Mouse (Mus musculus) hindbrain, embryonic 14.5 days (tissue): Measurements from ENCODE around the gene Zbtb48. TPM values are rescaled to one million over a fixed set of nuclear protein-coding genes. Genes with fewer than 3 reads are reported as not detected.

Experiments
- ATAC-seq: fragments of 200-750 bp; cut with Nextera tagmentation; 2 replicates; pipeline ENCODE4 v1.8.0; 2017; ENCODE audit warnings: moderate number of reproducible peaks, mild to moderate bottlenecking, moderate TSS enrichment, moderate library complexity; ENCODE audit not compliant: low FRiP score
- DNase-seq: peaks from one replicate; pipeline ENCODE4 v3.0.0-alpha.2; 2015; ENCODE audit warnings: low spot score
- H3K27ac ChIP-seq: fragments of 300-500 bp; sonication (generic); 2 replicates; pipeline ENCODE4 v1.5.1; 2014; ENCODE audit warnings: mild to moderate bottlenecking, moderate library complexity
- H3K27me3 ChIP-seq: fragments of 300-500 bp; sonication (generic); 2 replicates; pipeline ENCODE4 v1.6.1; 2014; ENCODE audit warnings: mild to moderate bottlenecking, low read length, mixed read lengths; ENCODE audit not compliant: control insufficient read depth, insufficient read depth
- H3K36me3 ChIP-seq: fragments of 300-500 bp; sonication (generic); replicated peaks from 2 replicates; pipeline ENCODE4 v1.6.1; 2014; ENCODE audit not compliant: control insufficient read depth, insufficient read depth
- H3K4me1 ChIP-seq: fragments of 300-500 bp; sonication (generic); replicated peaks from 2 replicates; pipeline ENCODE4 v1.6.1; 2014; ENCODE audit warnings: antibody characterized with exemption, low read length, mixed read lengths; ENCODE audit not compliant: control insufficient read depth, insufficient read depth
- H3K4me2 ChIP-seq: fragments of 300-500 bp; sonication (generic); replicated peaks from 2 replicates; pipeline ENCODE4 v1.6.1; 2014; ENCODE audit warnings: mild to moderate bottlenecking, moderate library complexity
- H3K4me3 ChIP-seq: fragments of 300-500 bp; sonication (generic); replicated peaks from 2 replicates; pipeline ENCODE4 v1.5.1; 2014; ENCODE audit warnings: mild to moderate bottlenecking, low read length
- H3K9ac ChIP-seq: fragments of 300-500 bp; sonication (generic); 2 replicates; pipeline ENCODE4 v1.6.1; 2014
- H3K9me3 ChIP-seq: fragments of 300-500 bp; sonication (generic); 2 replicates; pipeline ENCODE4 v1.6.1; 2016; ENCODE audit warnings: low read length; ENCODE audit not compliant: control insufficient read depth
- WGBS: fragments of 180-500 bp; shearing (Covaris S2); extraction: QIAGEN DNeasy Blood & Tissue Kit; methylation state at CpG from one replicate; pipeline ENCODE4 v1.1.7; 2014; 5-methylcytosine and 5-hydroxymethylcytosine counted together
- polyA plus RNA-seq: library from polyadenylated mRNA; unstranded; fragments of >200 nt; fragmentation: Nextera tagmentation; extraction: Ambion mirVana; gene quantifications from 2 replicates; pipeline ENCODE4 v1.2.1, GENCODE M21; 2014

Gene Zbtb48
- polyA plus RNA-seq, 1 experiment from 2014 or later: 19.1 TPM

GRCm38 (mm10) chr4:151988342-151989109, 38.9 kb downstream of the Zbtb48 start, which contains the start of gene Thap3:
Gene Thap3, minus strand, starts transcription at chr4:151988997.
- Histone ChIP-seq H3K27ac (peak within 1 kb of the TSS; percentile 83), H3K4me3 (peak within 1 kb of the TSS; percentile 86), H3K9me3 (no peaks in the 10 kb centered on the region), H3K36me3 (peaks cover 45% of the 10 kb centered on the region), H3K4me2 (peak within 1 kb of the TSS; percentile 90), H3K9ac (peak within 1 kb of the TSS; percentile 95), H3K27me3 (no peaks in the 10 kb centered on the region), H3K4me1 (peaks cover 8% of the 10 kb centered on the region; the same call in 1 of the 2 replicates)
- ATAC-seq (peak; percentile 81), DNase-seq (peak; percentile 77)
- WGBS: under 1% methylated on average over 54 of the region's 54 CpGs

GRCm38 (mm10) chr4:151988014-151988341, 39.5 kb downstream of the Zbtb48 start:
- 26% methylated on average over 10 of the region's 10 CpGs for WGBS
- no peak for DNase-seq
- peaks cover 47% of the 10 kb centered on the region for H3K36me3 ChIP-seq
- peaks cover 8% of the 10 kb centered on the region; the same call in 1 of the 2 replicates for H3K4me1 ChIP-seq
- peak overlapping the region; percentile 83 for H3K27ac ChIP-seq
- H3K4me2 ChIP-seq: peak overlapping the region; percentile 90
- no peaks in the 10 kb centered on the region for H3K9me3 ChIP-seq
- no peaks in the 10 kb centered on the region for H3K27me3 ChIP-seq
- H3K9ac ChIP-seq: peak overlapping the region; percentile 95
- H3K4me3 ChIP-seq: peak overlapping the region; percentile 86
- ATAC-seq: no peak

- Histone ChIP-seq H3K36me3 (peaks cover 41% of the 10 kb centered on the region), H3K9ac (no peak overlapping the region), H3K4me2 (no peak overlapping the region), H3K27me3 (no peaks in the 10 kb centered on the region), H3K9me3 (no peaks in the 10 kb centered on the region), H3K27ac (no peak overlapping the region), H3K4me3 (no peak overlapping the region), H3K4me1 (peaks cover 8% of the 10 kb centered on the region; the same call in 1 of the 2 replicates)
- 69% methylated on average over 8 of the region's 8 CpGs for WGBS
- ATAC-seq (no peak), DNase-seq (no peak)
Observed at GRCm38 (mm10) chr4:151986650-151987049, 40.8 kb downstream of the Zbtb48 start.

- ATAC-seq (no peak), DNase-seq (no peak)
- Histone ChIP-seq H3K9me3 (no peaks in the 10 kb centered on the region), H3K27me3 (no peaks in the 10 kb centered on the region), H3K9ac (no peak overlapping the region), H3K4me2 (no peak overlapping the region), H3K36me3 (peaks cover 33% of the 10 kb centered on the region), H3K4me1 (peaks cover 8% of the 10 kb centered on the region; the same call in 1 of the 2 replicates), H3K27ac (no peak overlapping the region), H3K4me3 (no peak overlapping the region)
- 48% methylated on average over 10 of the region's 10 CpGs for WGBS
Observed at GRCm38 (mm10) chr4:151985886-151986285, 41.6 kb downstream of the Zbtb48 start.

GRCm38 (mm10) chr4:151983560-151983959, 43.9 kb downstream of the Zbtb48 start:
- DNase-seq: no peak
- 43% methylated on average over 8 of the region's 9 CpGs for WGBS
- H3K4me1 ChIP-seq: peaks cover 8% of the 10 kb centered on the region; the same call in 1 of the 2 replicates

GRCm38 (mm10) chr4:151983043-151983442, 44.4 kb downstream of the Zbtb48 start:
- Histone ChIP-seq H3K36me3 (peaks cover 36% of the 10 kb centered on the region), H3K27ac (no peak overlapping the region), H3K27me3 (no peaks in the 10 kb centered on the region), H3K4me3 (no peak overlapping the region), H3K9me3 (no peaks in the 10 kb centered on the region), H3K4me1 (peaks cover 5% of the 10 kb centered on the region; the same call in 1 of the 2 replicates), H3K4me2 (no peak overlapping the region), H3K9ac (no peak overlapping the region)
- no peak for DNase-seq
- WGBS: 72% methylated on average over 17 of the region's 17 CpGs
- no peak for ATAC-seq

More at GRCm38 (mm10) chr4:151983560-151983959, 43.9 kb downstream of the Zbtb48 start:
- Histone ChIP-seq H3K27me3 (no peaks in the 10 kb centered on the region), H3K9me3 (no peaks in the 10 kb centered on the region), H3K36me3 (peaks cover 32% of the 10 kb centered on the region), H3K4me2 (no peak overlapping the region), H3K4me3 (no peak overlapping the region), H3K27ac (no peak overlapping the region), H3K9ac (no peak overlapping the region)
- ATAC-seq: no peak

GRCm38 (mm10) chr4:151981363-151981762, 46.1 kb downstream of the Zbtb48 start:
- Histone ChIP-seq H3K36me3 (peaks cover 37% of the 10 kb centered on the region), H3K9ac (no peak overlapping the region), H3K4me1 (no peaks in the 10 kb centered on the region), H3K27me3 (no peaks in the 10 kb centered on the region), H3K4me2 (no peak overlapping the region), H3K9me3 (no peaks in the 10 kb centered on the region), H3K4me3 (no peak overlapping the region), H3K27ac (no peak overlapping the region)
- DNase-seq (peak; percentile 89), ATAC-seq (peak; percentile 45)
- 13% methylated on average over 5 of the region's 5 CpGs for WGBS

GRCm38 (mm10) chr4:151980699-151981098, 46.8 kb downstream of the Zbtb48 start:
- peaks cover 42% of the 10 kb centered on the region for H3K36me3 ChIP-seq
- no peaks in the 10 kb centered on the region for H3K27me3 ChIP-seq
- H3K4me3 ChIP-seq: no peak overlapping the region
- no peak overlapping the region for H3K4me2 ChIP-seq
- ATAC-seq (no peak), DNase-seq (no peak)
- H3K9ac ChIP-seq: no peak overlapping the region
- no peak overlapping the region for H3K27ac ChIP-seq
- no peaks in the 10 kb centered on the region for H3K4me1 ChIP-seq
- no peaks in the 10 kb centered on the region for H3K9me3 ChIP-seq
- 81% methylated on average over 8 of the region's 8 CpGs for WGBS

GRCm38 (mm10) chr4:151977748-151978147, 49.7 kb downstream of the Zbtb48 start:
- 44% methylated on average over 10 of the region's 10 CpGs for WGBS
- H3K4me2 ChIP-seq: no peak overlapping the region
- no peak overlapping the region for H3K4me3 ChIP-seq
- DNase-seq: peak; percentile 95
- no peaks in the 10 kb centered on the region for H3K9me3 ChIP-seq
- no peak overlapping the region for H3K27ac ChIP-seq
- no peaks in the 10 kb centered on the region for H3K27me3 ChIP-seq
- H3K36me3 ChIP-seq: peaks cover 51% of the 10 kb centered on the region
- no peak overlapping the region; the same call in 1 of the 2 replicates for H3K9ac ChIP-seq
- H3K4me1 ChIP-seq: no peaks in the 10 kb centered on the region
- ATAC-seq: peak; percentile 24; the same call in 1 of the 2 replicates
